7 mouse cellular contexts compared by ENCODE assay signal in genomic region chr8:105593859-105594258, GRCm38 (mm10). TPM values are rescaled to one million over a fixed set of nuclear protein-coding genes. Genes with fewer than 3 reads are reported as not detected.
DNase-seq lines count a peak whose midpoint lies in the region; ATAC-seq and TF ChIP-seq lines count a peak whose summit lies in the region.

No protein-coding gene starts in this region.

- no peaks in the 10 kb centered on the region for H3K36me3 ChIP-seq in hindbrain, embryonic 15.5 days
- no peaks in the 10 kb centered on the region for H3K36me3 ChIP-seq in midbrain, embryonic 12.5 days

- WGBS in hindbrain, embryonic 15.5 days: 26% methylated on average over 15 of the region's 15 CpGs
- WGBS in midbrain, embryonic 12.5 days: 36% methylated on average over 15 of the region's 15 CpGs

- H3K4me2 ChIP-seq in hindbrain, embryonic 15.5 days: peak overlapping the region; percentile 26; the same call in 1 of the 2 replicates
- H3K4me2 ChIP-seq in midbrain, embryonic 12.5 days (replicated peaks): peak overlapping the region; percentile 7; the same call in 1 of the 2 replicates

- intact Hi-C loops in gastrocnemius, adult 2 months (cut with DNase I): loop anchor here (10.0 kb wide), 1 partner anchor 91 kb away; the partner anchor contains the start of gene Carmil2

- H3K4me1 ChIP-seq in hindbrain, embryonic 15.5 days (replicated peaks): peaks cover 7% of the 10 kb centered on the region; the same call in 1 of the 2 replicates
- H3K4me1 ChIP-seq in midbrain, embryonic 12.5 days: 0 out of 2 replicates have a peak, but pooled peaks cover 10% of the 10 kb centered on the region

- no peaks in the 10 kb centered on the region for H3K27me3 ChIP-seq in hindbrain, embryonic 15.5 days
- H3K27me3 ChIP-seq in midbrain, embryonic 12.5 days: peaks cover 3% of the 10 kb centered on the region; the same call in 1 of the 2 replicates

- peak overlapping the region; percentile 78 for H3K27ac ChIP-seq in gastrocnemius, adult 2 months
- H3K27ac ChIP-seq in hindbrain, embryonic 15.5 days (replicated peaks): no peak overlapping the region
- H3K27ac ChIP-seq in midbrain, embryonic 12.5 days (replicated peaks): no peak overlapping the region

- DNase-seq in urinary bladder, adult 2 months (ENCODE audit: low spot score): peak; percentile 24
- DNase-seq in urinary bladder, postnatal 10 days (ENCODE audit: low spot score): no peak
- DNase-seq in gastrocnemius, adult 2 months: peak; percentile 70
- no peak for DNase-seq in spleen, postnatal 4 days (ENCODE audit: low spot score in 2 of 2)
- DNase-seq in layer of hippocampus, postnatal 10 days (ENCODE audit: low spot score in 2 of 2): no peak

- no peaks in the 10 kb centered on the region for H3K9me3 ChIP-seq in hindbrain, embryonic 15.5 days
- H3K9me3 ChIP-seq in midbrain, embryonic 12.5 days: no peaks in the 10 kb centered on the region

- H3K4me3 ChIP-seq in gastrocnemius, adult 2 months: peak overlapping the region; percentile 69
- H3K4me3 ChIP-seq in hindbrain, embryonic 15.5 days: no peak overlapping the region
- H3K4me3 ChIP-seq in midbrain, embryonic 12.5 days: no peak overlapping the region

- no peak for ATAC-seq in hindbrain, embryonic 15.5 days (ENCODE audit: low FRiP score, low read depth)
- no peak for ATAC-seq in midbrain, embryonic 12.5 days (ENCODE audit: low FRiP score, low read depth)

- no peak overlapping the region for H3K9ac ChIP-seq in hindbrain, embryonic 15.5 days
- no peak overlapping the region for H3K9ac ChIP-seq in midbrain, embryonic 12.5 days (replicated peaks)

- TF ChIP-seq CTCF in gastrocnemius, adult 2 months (IDR thresholded peaks at IDR 0.05): no peak

RNA-seq across cellular contexts. Expression of gene Ripor1, which starts 11.2 kb away (rescaled TPM):
- 12.1 and 26.0 TPM in 2 replicates for polyA plus RNA-seq in urinary bladder, adult 2 months (2012; rRNA removed)
- total RNA-seq in gastrocnemius, adult 2 months (2021): 10 to 100 TPM; 15.7 to 20.6 TPM
- 35.2 and 39.3 TPM in 2 replicates for polyA plus RNA-seq in hindbrain, embryonic 15.5 days (2015; fragmentation: Nextera tagmentation; extraction: Ambion mirVana)
- 19.5 and 21.7 TPM in 2 replicates for polyA plus RNA-seq in midbrain, embryonic 12.5 days (2016; fragmentation: Nextera tagmentation; extraction: Ambion mirVana)
- 10 to 100 TPM; 73.6 to 81.2 TPM for total RNA-seq in layer of hippocampus, postnatal 10 days (2021)

RNA-seq across cellular contexts. Expression of gene Atp6v0d1, which starts 28.0 kb away (rescaled TPM):
- polyA plus RNA-seq in urinary bladder, adult 2 months (2012; rRNA removed): 144 and 148 TPM in 2 replicates
- total RNA-seq in gastrocnemius, adult 2 months (2021): 10 to 100 TPM; 40.3 to 41.6 TPM
- polyA plus RNA-seq in hindbrain, embryonic 15.5 days (2015; fragmentation: Nextera tagmentation; extraction: Ambion mirVana): 222 and 231 TPM in 2 replicates
- polyA plus RNA-seq in midbrain, embryonic 12.5 days (2016; fragmentation: Nextera tagmentation; extraction: Ambion mirVana): 107 and 110 TPM in 2 replicates
- total RNA-seq in layer of hippocampus, postnatal 10 days (2021): 100 to 1,000 TPM; 298 to 305 TPM

RNA-seq across cellular contexts. Expression of gene Ctcf, which starts 42.5 kb away (rescaled TPM):
- 21.6 and 31.5 TPM in 2 replicates for polyA plus RNA-seq in urinary bladder, adult 2 months (2012; rRNA removed)
- 10 to 100 TPM; 33.2 to 42.6 TPM for total RNA-seq in gastrocnemius, adult 2 months (2021)
- polyA plus RNA-seq in hindbrain, embryonic 15.5 days (2015; fragmentation: Nextera tagmentation; extraction: Ambion mirVana): 100 and 101 TPM in 2 replicates
- 157 TPM in 2 replicates for polyA plus RNA-seq in midbrain, embryonic 12.5 days (2016; fragmentation: Nextera tagmentation; extraction: Ambion mirVana)
- 10 to 100 TPM; 63.6 to 67.7 TPM for total RNA-seq in layer of hippocampus, postnatal 10 days (2021)

RNA-seq across cellular contexts. Expression of gene Agrp, which starts 43.3 kb away (rescaled TPM):
- polyA plus RNA-seq in urinary bladder, adult 2 months (2012; rRNA removed): 0.27 and 0.89 TPM in 2 replicates
- under 1 TPM in 1 of 2 experiments, not detected in 1; 0.75 TPM for total RNA-seq in gastrocnemius, adult 2 months (2021)
- 0.56 and 0.80 TPM in 2 replicates for polyA plus RNA-seq in hindbrain, embryonic 15.5 days (2015; fragmentation: Nextera tagmentation; extraction: Ambion mirVana)
- polyA plus RNA-seq in midbrain, embryonic 12.5 days (2016; fragmentation: Nextera tagmentation; extraction: Ambion mirVana): 1.3 TPM in 1 of 2 replicates, not detected in the other
- not detected for total RNA-seq in layer of hippocampus, postnatal 10 days (2021)

Comparison
In these comparisons a context has a peak if more than half of its experiments do, and no peak if none do; other contexts are left out.
1. DNase-seq: peak in urinary bladder, adult 2 months (single experiment) and gastrocnemius, adult 2 months (single experiment); none in urinary bladder, postnatal 10 days (single experiment), spleen, postnatal 4 days (0 of 2) and layer of hippocampus, postnatal 10 days (0 of 2).